Mouse (Mus musculus) limb, embryonic 13.5 days (tissue): Measurements from ENCODE around the gene Cacng6. TPM values are rescaled to one million over a fixed set of nuclear protein-coding genes. Genes with fewer than 3 reads are reported as not detected.

Source experiments
- ATAC-seq: fragments of 200-750 bp; cut with Nextera tagmentation; 2 replicates; pipeline ENCODE4 v1.8.0; 2017; ENCODE audit warnings: low read depth, moderate number of reproducible peaks, moderate TSS enrichment; ENCODE audit not compliant: low FRiP score
- H3K27ac ChIP-seq: fragments of 300-500 bp; sonication (generic); 2 replicates; pipeline ENCODE4 v1.5.1; 2015; ENCODE audit warnings: inconsistent platforms, mild to moderate bottlenecking, moderate library complexity
- H3K27me3 ChIP-seq: fragments of 300-500 bp; sonication (generic); 2 replicates; pipeline ENCODE4 v1.6.1; 2015; ENCODE audit warnings: mild to moderate bottlenecking, inconsistent platforms
- H3K36me3 ChIP-seq: fragments of 300-500 bp; sonication (generic); 2 replicates; pipeline ENCODE4 v1.6.1; 2015; ENCODE audit warnings: inconsistent platforms, mild to moderate bottlenecking, moderate library complexity
- H3K4me1 ChIP-seq: fragments of 300-500 bp; sonication (generic); 2 replicates; pipeline ENCODE4 v1.6.1; 2015; ENCODE audit warnings: inconsistent platforms
- H3K4me2 ChIP-seq: fragments of 300-500 bp; sonication (generic); replicated peaks from 2 replicates; pipeline ENCODE4 v1.6.1; 2015; ENCODE audit warnings: inconsistent platforms, mild to moderate bottlenecking, moderate library complexity
- H3K4me3 ChIP-seq: fragments of 300-500 bp; sonication (generic); 2 replicates; pipeline ENCODE4 v1.5.1; 2015; ENCODE audit warnings: moderate library complexity, mild to moderate bottlenecking, inconsistent platforms
- H3K9ac ChIP-seq: fragments of 300-500 bp; sonication (generic); 2 replicates; pipeline ENCODE4 v1.6.1; 2015; ENCODE audit warnings: mild to moderate bottlenecking, inconsistent platforms
- H3K9me3 ChIP-seq: fragments of 300-500 bp; sonication (generic); 2 replicates; pipeline ENCODE4 v1.6.1; 2016; ENCODE audit warnings: inconsistent platforms
- WGBS: fragments of 180-500 bp; shearing (Covaris S2); methylation state at CpG from one replicate; pipeline ENCODE4 v1.1.7; 2015; 5-methylcytosine and 5-hydroxymethylcytosine counted together
- polyA plus RNA-seq: library from polyadenylated mRNA; unstranded; fragments of >200 nt; fragmentation: Nextera tagmentation; extraction: Ambion mirVana; gene quantifications from 2 replicates; pipeline ENCODE4 v1.2.1, GENCODE M21; 2015

The Cacng6 gene
- 6.8 and 7.4 TPM in 2 replicates for polyA plus RNA-seq

DNA sequence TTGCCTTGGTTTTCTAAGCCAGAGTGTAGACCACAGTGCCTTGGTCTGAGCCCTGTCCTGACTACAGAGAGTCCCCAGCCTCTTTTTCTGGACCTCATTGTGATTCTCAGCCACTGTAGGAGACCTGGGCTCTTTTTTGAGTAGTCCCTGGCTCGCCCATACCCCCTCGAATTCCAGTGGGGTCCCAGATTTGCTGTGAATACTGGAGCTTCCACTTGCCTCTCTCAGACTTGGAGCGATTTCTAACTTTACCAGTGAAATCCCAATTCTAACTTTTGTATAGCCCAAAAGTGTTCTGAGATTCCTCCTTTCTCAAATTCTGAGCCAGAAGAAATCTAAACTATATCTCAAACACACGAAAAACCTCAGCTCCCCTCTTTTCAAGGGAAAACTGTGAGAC, at the start of gene Cacng6:
Gene Cacng6, plus strand, starts transcription at position 301 of the 400 bp plus-strand sequence.
- no peak for ATAC-seq
- 35% methylated on average over 4 of the region's 4 CpGs for WGBS
- H3K4me3 ChIP-seq: peak within 1 kb of the TSS; percentile 26
- peaks cover 7% of the 10 kb centered on the region for H3K4me1 ChIP-seq
- H3K27ac ChIP-seq: no peak within 1 kb of the TSS; the same call in 1 of the 2 replicates
- no peaks in the 10 kb centered on the region for H3K9me3 ChIP-seq
- H3K9ac ChIP-seq: no peak within 1 kb of the TSS
- H3K27me3 ChIP-seq: peaks cover 79% of the 10 kb centered on the region
- no peaks in the 10 kb centered on the region for H3K36me3 ChIP-seq
- peak within 1 kb of the TSS; percentile 54 for H3K4me2 ChIP-seq

DNA sequence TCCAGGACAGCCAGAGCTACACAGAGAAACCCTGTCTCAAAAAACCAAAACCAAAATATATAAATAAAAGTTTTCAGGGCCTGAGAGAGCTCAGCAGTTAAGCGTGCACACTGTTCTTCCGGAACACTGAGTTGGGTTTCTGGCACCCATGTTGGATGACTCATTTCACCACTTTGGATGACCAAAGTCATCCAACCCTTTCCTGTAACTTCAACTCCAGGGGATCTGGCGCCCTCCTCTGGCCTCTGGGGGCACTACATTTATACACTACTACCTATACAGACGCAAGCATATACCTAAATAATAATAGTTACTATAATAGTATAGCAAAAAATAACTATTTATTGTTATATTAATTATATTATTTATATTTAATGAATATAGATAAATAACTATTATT, 47.2 kb upstream of the Cacng6 start:
- Histone ChIP-seq H3K4me3 (no peak overlapping the region), H3K27me3 (no peaks in the 10 kb centered on the region), H3K4me1 (no peaks in the 10 kb centered on the region), H3K27ac (no peak overlapping the region), H3K36me3 (no peaks in the 10 kb centered on the region), H3K9me3 (no peaks in the 10 kb centered on the region), H3K4me2 (no peak overlapping the region), H3K9ac (no peak overlapping the region)
- WGBS: 56% methylated on average over 4 of the region's 4 CpGs
- ATAC-seq: no peak

DNA sequence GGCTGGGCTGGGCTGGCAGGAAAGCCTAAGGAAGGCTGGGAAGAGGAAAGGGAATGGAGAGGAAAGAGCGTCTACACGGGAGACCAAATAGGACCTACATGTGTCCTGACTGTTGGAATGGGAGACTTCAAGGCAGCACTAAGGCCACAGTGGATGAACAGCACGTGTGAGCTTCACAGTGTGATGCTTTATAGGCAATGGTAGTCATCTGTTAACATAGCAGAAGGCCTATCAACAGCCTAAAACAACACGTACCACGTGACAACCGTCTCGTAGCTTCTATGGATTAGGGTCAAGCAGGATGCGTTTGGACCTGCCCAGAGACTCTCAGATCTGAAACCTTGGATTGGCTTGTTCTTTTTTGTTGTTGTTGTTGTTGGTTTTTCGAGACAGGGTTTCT, 41.9 kb upstream of the Cacng6 start:
- Histone ChIP-seq H3K4me2 (no peak overlapping the region), H3K9ac (no peak overlapping the region), H3K27ac (no peak overlapping the region), H3K36me3 (no peaks in the 10 kb centered on the region), H3K27me3 (no peaks in the 10 kb centered on the region), H3K9me3 (no peaks in the 10 kb centered on the region), H3K4me1 (no peaks in the 10 kb centered on the region; the same call in 1 of the 2 replicates), H3K4me3 (no peak overlapping the region)
- WGBS: 87% methylated on average over 9 of the region's 9 CpGs
- no peak for ATAC-seq

DNA sequence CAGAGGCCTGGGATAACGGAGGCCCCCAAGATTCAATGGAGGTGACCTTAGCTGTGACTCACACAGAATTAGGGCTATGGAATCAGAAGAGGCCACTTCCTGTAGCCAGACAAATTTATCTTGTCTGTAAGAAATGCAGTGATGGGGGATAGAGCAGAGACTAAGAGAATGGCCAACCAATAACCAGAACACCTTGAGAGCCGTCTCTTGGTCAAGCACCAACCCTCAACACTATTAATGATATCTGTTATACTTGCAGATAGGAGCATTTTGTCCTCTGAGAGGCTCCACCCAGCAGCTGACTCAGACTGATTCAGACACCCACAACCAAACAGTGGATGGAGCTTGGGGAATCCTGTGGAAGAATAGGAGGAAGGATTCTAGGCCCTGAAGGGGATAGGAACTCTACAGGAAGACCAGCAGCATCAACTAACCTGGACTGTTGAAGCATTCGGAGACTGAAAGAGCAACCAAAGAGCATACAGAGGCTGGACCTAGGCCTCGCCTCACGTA, 39.1 kb upstream of the Cacng6 start:
- Histone ChIP-seq H3K27me3 (no peaks in the 10 kb centered on the region), H3K4me2 (no peak overlapping the region), H3K36me3 (no peaks in the 10 kb centered on the region), H3K9me3 (no peaks in the 10 kb centered on the region), H3K27ac (no peak overlapping the region), H3K4me1 (peaks cover 18% of the 10 kb centered on the region), H3K4me3 (no peak overlapping the region), H3K9ac (no peak overlapping the region)
- no peak for ATAC-seq
- WGBS: 86% methylated on average over 5 of the region's 5 CpGs

DNA sequence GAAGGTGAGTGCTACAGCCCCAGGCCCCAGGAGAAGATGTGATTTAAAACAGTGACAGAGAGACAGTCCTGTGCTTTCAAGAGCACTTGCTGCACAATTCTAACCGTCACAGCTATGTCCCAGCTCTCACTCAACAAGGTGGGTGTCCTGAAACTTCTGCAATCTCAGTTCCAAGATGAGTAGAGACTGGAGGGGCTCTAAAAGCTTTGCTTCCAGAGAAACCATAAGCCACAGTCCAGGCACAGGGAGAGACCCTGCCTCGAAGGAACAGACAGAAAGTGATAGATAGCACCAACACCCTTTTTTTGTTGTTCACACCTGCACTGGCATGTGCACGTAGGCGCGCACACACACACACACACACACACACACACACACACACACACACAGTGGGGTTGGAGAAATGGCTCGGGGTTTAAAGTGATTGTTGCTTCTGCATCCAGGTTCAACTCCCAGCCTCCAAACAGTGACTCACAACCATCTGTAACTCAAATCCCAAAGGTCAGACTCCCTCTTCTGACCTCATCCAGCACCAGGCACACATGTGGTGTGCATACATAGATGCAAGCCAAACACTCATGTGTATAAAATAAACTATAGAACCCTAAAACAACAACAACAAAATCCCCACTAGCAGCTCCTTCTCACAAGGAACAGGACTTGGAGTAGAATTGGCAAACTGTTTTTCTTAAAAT, 37.8 kb upstream of the Cacng6 start:
- H3K4me1 ChIP-seq: peaks cover 20% of the 10 kb centered on the region

DNA sequence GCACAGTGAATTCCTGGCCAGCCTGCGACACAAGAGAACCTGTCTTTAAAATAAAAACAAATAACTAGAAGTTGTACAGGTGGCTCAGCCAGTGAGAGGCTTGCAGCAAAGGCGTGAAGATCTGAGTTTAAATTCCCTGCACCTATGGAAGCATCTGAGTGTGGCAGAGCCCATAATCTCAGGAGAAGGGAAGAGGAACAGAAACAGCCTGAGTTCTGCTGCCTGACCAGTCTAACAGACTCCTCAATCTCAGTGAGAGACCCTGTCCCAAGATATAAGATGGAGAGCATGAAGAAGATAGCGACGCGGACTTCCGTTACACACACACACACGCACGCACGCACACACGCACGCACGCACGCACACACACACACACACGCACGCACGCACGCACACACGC, 36.2 kb upstream of the Cacng6 start:
- no peaks in the 10 kb centered on the region for H3K27me3 ChIP-seq
- H3K9me3 ChIP-seq: no peaks in the 10 kb centered on the region
- peaks cover 36% of the 10 kb centered on the region for H3K4me1 ChIP-seq
- ATAC-seq: no peak
- H3K27ac ChIP-seq: no peak overlapping the region
- H3K4me2 ChIP-seq: no peak overlapping the region; the same call in 1 of the 2 replicates
- no peak overlapping the region; the same call in 1 of the 2 replicates for H3K9ac ChIP-seq
- WGBS: 91% methylated on average over 18 of the region's 18 CpGs
- no peaks in the 10 kb centered on the region for H3K36me3 ChIP-seq
- no peak overlapping the region for H3K4me3 ChIP-seq

More for the DNA sequence above, 37.8 kb upstream of the Cacng6 start:
- no peak overlapping the region for H3K4me2 ChIP-seq
- ATAC-seq: no peak
- H3K9ac ChIP-seq: no peak overlapping the region
- H3K27ac ChIP-seq: no peak overlapping the region
- 70% methylated on average over 6 of the region's 6 CpGs for WGBS
- H3K27me3 ChIP-seq: no peaks in the 10 kb centered on the region
- no peaks in the 10 kb centered on the region for H3K9me3 ChIP-seq
- H3K4me3 ChIP-seq: no peak overlapping the region
- no peaks in the 10 kb centered on the region for H3K36me3 ChIP-seq

DNA sequence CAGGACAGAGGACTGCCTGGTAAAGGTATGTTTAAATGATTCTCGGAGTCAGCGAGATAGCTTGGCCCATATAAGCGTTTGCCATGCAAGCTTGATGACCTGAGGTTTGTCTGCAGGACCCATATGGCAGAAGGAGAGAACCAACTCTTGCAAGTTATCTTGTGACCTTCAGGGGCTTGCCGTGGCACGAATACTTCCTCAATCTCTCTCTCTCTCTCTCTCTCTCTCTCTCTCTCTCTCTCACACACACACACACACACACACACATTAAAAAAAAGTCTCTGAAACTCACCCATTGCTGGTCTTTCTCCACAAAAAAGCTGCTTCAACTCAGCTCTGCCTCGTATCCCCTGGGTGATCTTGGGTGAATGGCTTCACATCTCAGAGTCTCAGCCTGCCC, 35.1 kb upstream of the Cacng6 start:
- WGBS: 45% methylated on average over 6 of the region's 6 CpGs
- H3K4me3 ChIP-seq: peak overlapping the region; percentile 44
- H3K36me3 ChIP-seq: no peaks in the 10 kb centered on the region
- no peak overlapping the region for H3K27ac ChIP-seq
- H3K9me3 ChIP-seq: no peaks in the 10 kb centered on the region
- H3K9ac ChIP-seq: no peak overlapping the region
- H3K27me3 ChIP-seq: no peaks in the 10 kb centered on the region
- peaks cover 39% of the 10 kb centered on the region for H3K4me1 ChIP-seq
- no peak for ATAC-seq
- peak overlapping the region; percentile 73 for H3K4me2 ChIP-seq

DNA sequence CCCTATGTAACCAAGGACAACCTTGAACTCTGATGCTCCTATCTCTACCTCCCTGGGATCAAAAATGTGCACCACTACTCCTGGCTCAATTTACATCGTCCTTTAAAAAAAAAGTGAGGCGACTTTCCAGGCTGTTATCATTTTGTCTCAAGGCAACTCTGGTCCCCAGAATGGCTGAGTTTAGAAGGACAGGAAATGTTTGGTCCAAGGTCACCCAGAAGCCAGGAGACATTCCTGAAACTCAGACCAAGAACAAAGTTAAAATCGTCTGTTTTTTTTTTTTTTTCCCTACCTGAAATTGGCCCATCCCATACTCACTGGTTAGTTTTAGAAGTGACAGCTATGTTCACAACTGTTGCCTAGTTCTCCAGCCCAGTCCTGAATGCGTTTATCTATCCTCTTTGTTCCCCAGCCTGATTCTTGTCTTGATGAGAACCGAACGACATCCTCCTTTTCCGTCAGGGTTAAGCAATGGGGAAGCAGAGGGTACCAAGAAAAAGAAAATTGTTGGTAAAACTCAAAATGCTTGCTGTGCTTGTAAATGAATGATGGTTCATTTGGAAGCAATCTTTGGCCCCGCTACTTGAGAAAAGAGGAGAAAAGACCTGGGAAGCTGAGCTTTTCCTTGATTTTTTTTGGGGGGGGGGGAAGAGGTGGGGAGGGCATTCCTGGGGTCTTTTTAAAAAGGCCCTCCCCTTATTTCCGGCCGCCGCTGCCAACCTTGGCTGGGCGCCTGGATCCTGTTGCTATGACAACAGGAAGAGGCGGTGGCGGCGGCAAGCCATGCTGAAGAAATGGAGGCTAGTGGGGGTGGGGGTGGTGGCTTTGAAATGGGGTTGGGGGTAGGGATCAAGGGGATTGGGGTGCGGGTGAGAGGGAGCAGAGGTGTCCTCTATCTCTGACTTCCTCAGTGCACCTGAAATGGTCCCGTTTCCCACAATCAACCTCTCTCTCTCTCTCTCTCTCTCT, 34.3 kb upstream of the Cacng6 start:
- Histone ChIP-seq H3K36me3 (peaks cover 8% of the 10 kb centered on the region), H3K4me3 (peak overlapping the region; percentile 44), H3K4me1 (peaks cover 39% of the 10 kb centered on the region), H3K9ac (no peak overlapping the region; the same call in 1 of the 2 replicates), H3K27me3 (no peaks in the 10 kb centered on the region), H3K9me3 (no peaks in the 10 kb centered on the region), H3K27ac (peak overlapping the region; percentile 44; the same call in 1 of the 2 replicates), H3K4me2 (peak overlapping the region; percentile 73)
- peak; percentile 48; the same call in 1 of the 2 replicates for ATAC-seq
- 2% methylated on average over 16 of the region's 17 CpGs for WGBS

DNA sequence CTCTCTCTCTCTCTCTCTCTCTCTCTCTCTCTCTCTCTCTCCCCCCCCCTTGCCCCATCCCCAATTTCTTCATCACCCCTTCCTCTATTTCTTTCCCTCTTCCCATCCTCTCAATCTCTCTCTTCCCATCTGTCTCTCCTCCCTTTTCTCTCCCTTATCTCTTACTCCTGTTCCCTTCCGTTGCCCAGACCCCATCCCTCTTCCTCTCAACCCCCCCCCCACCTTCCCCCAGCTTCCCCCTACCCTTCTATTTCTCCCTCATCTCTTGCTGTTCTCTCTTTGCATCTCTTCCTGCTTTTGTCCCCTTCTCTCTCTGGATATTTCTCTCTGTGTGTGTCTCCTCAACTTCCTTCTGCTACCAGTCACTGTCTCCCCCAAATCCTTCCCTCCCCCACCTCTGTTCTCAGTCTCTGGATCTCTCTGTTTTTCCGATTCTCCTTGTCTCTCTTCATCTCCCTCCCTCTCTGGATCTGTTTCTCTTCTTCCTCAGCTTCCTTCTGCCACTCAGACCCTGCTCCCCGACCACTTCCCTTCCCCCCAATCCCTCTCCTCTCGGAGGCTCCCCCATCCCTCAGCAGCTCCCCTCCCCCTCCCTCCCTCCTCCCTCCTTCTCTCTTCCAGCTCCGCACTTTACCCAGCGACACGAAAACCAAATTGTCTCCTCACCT, 33.4 kb upstream of the Cacng6 start, which contains the start of gene Cacng8:
Gene Cacng8, plus strand, starts transcription at position 271 of the 668 bp plus-strand sequence.
- Histone ChIP-seq H3K9me3 (no peaks in the 10 kb centered on the region), H3K4me2 (peak within 1 kb of the TSS; percentile 73), H3K36me3 (peaks cover 13% of the 10 kb centered on the region), H3K4me3 (peak within 1 kb of the TSS; percentile 44), H3K27me3 (no peaks in the 10 kb centered on the region), H3K9ac (peak within 1 kb of the TSS; percentile 61), H3K27ac (peak within 1 kb of the TSS; percentile 44; the same call in 1 of the 2 replicates), H3K4me1 (peaks cover 39% of the 10 kb centered on the region)
- 0 out of 2 replicates have a peak, but pooled peaks have one; percentile 6 for ATAC-seq
- WGBS: under 1% methylated on average over 7 of the region's 7 CpGs

DNA sequence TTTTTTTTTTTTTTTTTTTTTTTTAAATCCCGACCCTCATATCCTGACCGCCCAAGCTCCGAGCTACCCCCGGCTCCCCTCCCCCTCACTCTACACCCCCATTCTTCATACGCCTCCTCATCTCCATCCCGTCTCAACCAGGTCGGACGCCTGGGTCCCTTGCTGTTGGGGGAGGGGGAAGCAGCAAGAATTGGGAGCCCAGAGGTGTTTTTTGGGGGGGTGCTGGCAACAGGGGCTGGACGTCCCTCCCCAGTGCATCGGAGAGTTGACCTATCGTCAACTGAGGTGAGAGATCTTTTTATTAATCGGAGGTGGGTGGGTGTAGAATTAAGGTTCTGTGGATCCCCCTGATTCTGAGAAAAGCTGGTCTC, 32.9 kb upstream of the Cacng6 start:
- H3K27ac ChIP-seq: no peak overlapping the region
- peaks cover 13% of the 10 kb centered on the region for H3K36me3 ChIP-seq
- H3K4me2 ChIP-seq: peak overlapping the region; percentile 73
- ATAC-seq: 0 out of 2 replicates have a peak, but pooled peaks have one; percentile 28
- peak overlapping the region; percentile 61 for H3K9ac ChIP-seq
- peak overlapping the region; percentile 44 for H3K4me3 ChIP-seq
- no peaks in the 10 kb centered on the region for H3K27me3 ChIP-seq
- H3K4me1 ChIP-seq: peaks cover 39% of the 10 kb centered on the region
- 4% methylated on average over 12 of the region's 12 CpGs for WGBS
- H3K9me3 ChIP-seq: no peaks in the 10 kb centered on the region

DNA sequence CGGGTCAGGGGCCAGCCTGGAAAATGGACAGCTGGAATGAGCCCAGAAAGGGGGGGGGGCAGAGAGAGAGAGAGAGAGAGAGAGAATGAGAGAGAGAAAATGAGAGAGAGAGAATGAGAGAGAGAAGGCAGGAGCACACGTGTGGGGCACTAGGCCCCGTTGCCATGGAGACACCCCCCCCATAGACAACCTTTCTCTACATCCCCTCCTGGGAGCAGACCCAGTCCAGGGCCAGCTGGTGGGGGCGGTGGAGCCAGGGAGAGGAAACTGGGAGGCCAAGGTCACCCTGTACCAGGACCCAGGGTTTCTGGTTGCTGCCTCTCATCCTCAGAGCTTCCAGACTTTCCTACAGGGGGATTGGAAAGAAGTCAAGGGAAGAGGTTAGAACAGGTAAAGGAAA, 32.2 kb upstream of the Cacng6 start:
- Histone ChIP-seq H3K4me1 (peaks cover 39% of the 10 kb centered on the region), H3K27me3 (no peaks in the 10 kb centered on the region), H3K4me2 (peak overlapping the region; percentile 73), H3K4me3 (peak overlapping the region; percentile 44), H3K36me3 (peaks cover 13% of the 10 kb centered on the region), H3K27ac (no peak overlapping the region), H3K9me3 (no peaks in the 10 kb centered on the region), H3K9ac (no peak overlapping the region)
- ATAC-seq: no peak
- 25% methylated on average over 4 of the region's 4 CpGs for WGBS
